Mouse (Mus musculus): ENCODE data around the gene Gm44596. TPM values are rescaled to one million over a fixed set of nuclear protein-coding genes. Genes with fewer than 3 reads are reported as not detected.
"Not testable (repeated sequence)": the region's sequence is repeated elsewhere in the genome, so short reads cannot be mapped to it uniquely, and the experiment has no call there.

Gene Gm44596
- total RNA-seq, 2 experiments from 2014 or later, result 1.0 TPM; not detected in 1

DNA sequence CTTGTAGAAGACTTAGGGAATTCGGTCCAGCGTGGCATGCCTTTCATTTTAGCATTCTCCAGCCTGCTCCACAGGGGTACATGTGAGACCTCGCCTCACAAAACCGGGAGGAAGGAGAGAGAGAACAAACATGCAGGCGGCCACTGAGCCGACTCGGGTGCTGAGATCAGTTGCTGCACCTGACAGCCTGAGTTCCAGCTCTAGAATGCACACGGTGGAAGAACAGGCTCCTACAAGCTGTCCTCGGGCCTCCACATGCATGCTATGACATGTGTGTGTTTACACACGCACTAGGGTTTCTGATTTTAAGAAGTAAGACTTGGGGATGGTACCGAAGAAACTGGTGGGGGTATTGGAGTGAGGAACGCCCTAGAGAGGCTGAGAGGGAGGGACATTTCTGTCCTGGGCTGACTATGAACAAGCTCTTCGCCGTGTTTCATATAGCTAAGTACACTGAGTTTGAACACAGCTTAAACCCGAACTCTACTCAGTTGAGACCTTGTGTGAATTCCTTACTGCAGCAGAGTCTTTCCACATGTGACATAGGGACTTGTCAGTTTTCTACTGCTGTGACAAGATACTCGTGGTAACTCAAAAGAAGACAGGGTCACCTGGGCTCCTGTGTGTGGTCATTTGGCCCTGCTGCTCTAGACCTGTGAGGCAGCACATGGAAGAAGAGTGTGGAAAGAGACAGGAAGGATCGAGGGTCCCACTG lies 1.2 kb downstream of the Gm44596 start:
- intact Hi-C loops (cut with DNase I), result no loop called here

DNA sequence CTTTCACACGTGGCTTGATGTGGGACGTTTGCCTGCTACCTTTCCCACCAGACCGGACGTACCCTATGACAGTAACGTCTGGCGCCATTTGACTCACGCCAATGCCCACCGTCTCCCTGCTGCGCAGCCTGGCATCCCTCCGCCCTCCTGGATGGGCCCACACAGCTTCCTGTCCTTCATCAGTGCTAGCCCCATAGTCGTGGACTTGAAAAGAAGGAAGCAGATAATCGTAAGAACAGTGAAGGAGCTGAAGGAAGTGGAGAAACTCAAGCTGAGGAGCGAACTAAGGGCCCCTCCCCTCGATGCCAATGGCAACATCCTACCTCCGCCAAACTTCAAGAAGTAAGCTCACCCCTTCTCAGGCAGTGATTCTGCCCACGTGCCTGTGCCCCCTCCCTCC lies 4.3 kb downstream of the Gm44596 start:
- intact Hi-C loops (cut with DNase I), result no loop called here
- no peak for DNase-seq (ENCODE audit: low spot score in 2 of 2)

More for the DNA sequence above, 1.2 kb downstream of the Gm44596 start:
- no peak for DNase-seq (ENCODE audit: low spot score in 2 of 2)

DNA sequence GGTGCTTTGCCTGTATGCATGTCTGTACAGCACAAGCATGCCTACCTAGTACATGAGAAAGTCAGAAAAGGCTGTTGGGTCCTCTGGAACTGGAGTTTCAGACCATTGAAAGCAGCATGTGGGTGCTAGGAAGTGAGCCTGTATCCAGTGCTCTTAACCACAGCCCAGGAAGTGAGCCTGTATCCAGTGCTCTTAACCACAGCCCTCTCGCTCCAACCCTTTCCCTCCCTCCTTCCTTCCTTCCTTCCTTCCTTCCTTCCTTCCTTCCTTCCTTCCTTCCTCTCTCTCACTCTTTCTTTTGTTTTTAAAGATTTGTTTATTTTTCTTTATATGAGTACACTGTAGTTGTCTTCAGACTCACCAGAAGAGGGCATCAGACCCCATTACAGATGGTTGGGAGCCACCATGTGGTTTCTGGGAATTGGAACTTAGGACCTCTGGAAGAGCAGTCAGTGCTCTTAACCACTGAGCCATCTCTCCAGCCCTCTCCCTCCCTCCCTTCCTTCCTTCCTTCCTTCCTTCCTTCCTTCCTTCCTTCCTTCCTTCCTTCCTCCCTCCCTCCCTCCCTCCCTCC lies 5.4 kb downstream of the Gm44596 start:
- intact Hi-C loops (cut with DNase I); DNase-seq (ENCODE audit: low spot score in 2 of 2): not testable (repeated sequence)

DNA sequence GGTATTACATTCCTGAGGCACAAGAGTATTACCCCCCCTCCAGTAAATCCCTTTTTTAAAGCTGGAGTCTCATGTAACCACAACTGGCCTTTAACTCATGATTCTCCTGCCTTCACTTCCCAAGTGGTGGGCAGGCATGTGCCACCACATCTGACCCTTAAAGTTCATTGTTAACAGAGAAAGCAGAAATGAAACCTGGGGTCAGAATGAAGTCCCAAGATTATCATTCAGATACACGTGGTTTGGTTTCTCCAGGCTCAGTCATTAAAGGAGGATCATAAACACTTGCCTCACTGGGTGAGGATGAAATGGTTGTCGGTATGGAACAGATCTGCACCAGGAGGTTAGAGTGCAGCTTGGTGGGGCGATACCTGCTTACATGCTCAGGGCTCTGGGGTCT lies 6.0 kb downstream of the Gm44596 start:
- DNase-seq (ENCODE audit: low spot score in 2 of 2), result no peak
- intact Hi-C loops (cut with DNase I), result no loop called here

DNA sequence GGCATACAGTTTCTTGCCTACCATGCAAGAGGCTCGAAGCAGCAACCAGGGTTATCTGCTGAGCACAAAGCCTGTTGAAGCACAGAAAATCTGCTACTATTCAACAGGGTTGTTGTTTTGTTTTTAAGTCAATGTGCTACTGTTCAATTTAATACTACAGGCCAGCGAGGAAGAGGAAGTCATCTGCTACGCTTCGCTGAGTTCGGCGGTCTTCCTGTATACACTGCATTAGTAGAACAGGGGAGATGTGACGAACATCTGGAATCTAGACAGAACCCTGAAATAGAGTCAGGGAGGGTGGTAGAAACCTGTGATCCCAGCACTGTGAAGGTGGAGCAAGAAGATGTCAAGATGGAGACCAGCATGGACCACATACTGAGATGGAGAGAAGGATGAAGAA lies 8.4 kb downstream of the Gm44596 start:
- no peak for DNase-seq (ENCODE audit: low spot score in 2 of 2)
- intact Hi-C loops (cut with DNase I), result no loop called here

DNA sequence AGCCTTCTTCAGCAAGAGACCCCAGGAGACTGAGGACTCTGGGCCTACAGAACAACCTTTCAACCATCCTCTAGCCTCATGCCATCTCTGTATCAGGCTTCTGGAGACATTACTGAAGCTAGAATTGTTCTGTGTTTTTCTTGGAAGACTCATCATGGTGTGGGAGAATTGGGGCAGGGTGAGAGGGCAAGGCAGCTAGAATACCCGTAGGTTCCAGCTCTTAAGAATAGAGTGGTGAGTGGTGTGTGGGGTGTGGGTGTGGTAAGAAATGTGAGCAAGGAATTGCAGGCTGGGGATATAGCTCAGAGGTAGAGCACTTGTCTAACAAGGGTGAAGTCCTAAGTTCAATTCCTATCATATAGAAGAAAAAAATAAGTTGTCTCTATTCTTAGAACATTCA lies 9.7 kb downstream of the Gm44596 start:
- DNase-seq (ENCODE audit: low spot score in 2 of 2), result no peak
- intact Hi-C loops (cut with DNase I), result no loop called here

DNA sequence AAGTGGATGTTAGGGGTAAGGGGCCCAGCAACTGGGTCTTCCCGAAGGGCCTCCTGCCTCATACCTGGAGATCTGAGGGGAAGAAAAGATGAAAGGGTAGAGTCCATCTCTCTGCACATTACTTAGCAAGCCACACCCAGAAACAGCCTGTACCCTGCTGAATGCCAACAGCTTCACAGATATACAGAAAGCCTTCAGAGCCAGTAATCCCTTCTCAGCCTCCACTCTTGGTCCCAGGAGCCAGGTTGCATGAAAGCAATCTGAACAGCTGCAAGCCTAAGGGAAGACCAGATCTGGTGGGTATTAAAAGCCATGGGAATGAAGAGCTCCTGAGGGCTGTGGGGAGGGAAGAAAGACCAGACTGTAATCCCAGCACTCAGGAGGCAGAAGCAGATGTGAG lies 13.9 kb downstream of the Gm44596 start:
- intact Hi-C loops (cut with DNase I), result no loop called here
- no peak for DNase-seq (ENCODE audit: low spot score in 2 of 2)

DNA sequence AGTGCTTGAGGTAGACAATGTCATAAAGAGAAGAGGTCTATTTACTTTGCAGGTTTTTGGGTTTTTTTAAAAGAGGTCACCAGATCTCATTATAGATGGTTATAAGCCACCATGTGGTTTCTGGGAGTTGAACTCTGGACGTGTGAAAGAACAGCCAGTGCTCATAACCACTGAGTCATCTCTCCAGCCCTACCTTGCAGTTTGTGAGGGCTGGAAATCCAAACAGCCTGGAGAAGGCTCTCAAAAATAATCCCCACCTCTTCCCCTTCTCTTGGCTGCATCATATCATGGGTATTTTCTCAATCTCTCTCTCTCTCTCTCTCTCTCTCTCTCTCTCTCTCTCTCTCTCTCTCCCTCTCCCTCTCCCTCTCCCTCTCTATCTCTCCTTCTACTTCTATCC lies 15.4 kb downstream of the Gm44596 start:
- no peak for DNase-seq (ENCODE audit: low spot score in 2 of 2)
- intact Hi-C loops (cut with DNase I), result no loop called here

DNA sequence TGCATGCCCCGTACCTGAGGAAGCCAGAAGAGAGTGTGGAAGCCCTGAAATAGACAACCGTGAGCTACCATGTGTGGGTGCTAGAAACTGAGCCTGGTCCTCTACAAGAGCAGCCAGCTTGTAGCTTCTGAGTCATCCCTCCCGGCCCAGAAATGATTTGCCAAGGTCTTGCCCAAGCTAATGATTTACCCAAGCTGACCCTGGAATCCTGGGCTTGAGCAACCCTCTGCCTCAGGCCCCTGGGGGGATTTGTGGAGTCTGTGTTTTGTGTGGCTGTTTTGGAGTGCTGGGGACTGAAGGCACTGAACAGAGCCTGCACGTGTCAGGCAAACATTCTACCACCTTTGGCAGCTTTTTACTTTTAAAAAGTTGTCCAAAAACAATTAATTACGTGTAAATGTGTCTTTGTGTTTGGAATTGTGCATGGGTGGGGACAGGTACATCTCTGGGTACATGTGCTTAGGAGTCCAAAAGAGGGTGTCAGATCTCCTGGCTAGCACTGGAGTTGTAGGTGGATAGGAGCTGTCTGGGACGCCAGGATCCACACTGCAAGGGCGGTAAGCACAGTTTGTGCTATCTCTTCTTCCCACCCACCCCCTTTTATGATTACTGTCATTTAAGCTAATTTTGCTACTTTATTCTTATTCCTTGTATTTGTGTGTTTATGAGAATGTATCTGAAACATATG lies 22.4 kb downstream of the Gm44596 start:
- DNase-seq (ENCODE audit: low spot score in 2 of 2), result no peak
- intact Hi-C loops (cut with DNase I), result no loop called here

DNA sequence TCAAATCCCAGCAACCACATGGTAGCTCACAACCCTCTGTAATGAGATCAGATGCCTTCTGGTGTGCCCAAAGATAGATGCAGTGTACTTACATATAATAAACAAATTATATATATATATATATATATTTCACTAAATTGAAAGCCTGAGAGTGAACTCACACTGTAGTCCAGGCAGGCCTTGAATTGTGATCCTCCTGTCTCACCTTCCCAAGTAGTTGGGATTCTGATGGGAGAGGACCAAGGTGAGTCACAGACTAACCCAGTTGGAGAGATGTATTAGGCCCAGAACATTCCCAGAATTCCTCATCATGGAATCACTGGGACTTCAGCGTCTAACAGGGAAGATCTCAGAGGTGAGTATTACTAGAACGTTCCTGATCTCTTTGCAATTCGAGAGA lies 23.7 kb downstream of the Gm44596 start, which contains the start of gene Nrip2:
Gene Nrip2 (plus strand): TSS at position 301 of the 400 bp plus-strand sequence.
- no peak for DNase-seq (ENCODE audit: low spot score in 2 of 2)

DNA sequence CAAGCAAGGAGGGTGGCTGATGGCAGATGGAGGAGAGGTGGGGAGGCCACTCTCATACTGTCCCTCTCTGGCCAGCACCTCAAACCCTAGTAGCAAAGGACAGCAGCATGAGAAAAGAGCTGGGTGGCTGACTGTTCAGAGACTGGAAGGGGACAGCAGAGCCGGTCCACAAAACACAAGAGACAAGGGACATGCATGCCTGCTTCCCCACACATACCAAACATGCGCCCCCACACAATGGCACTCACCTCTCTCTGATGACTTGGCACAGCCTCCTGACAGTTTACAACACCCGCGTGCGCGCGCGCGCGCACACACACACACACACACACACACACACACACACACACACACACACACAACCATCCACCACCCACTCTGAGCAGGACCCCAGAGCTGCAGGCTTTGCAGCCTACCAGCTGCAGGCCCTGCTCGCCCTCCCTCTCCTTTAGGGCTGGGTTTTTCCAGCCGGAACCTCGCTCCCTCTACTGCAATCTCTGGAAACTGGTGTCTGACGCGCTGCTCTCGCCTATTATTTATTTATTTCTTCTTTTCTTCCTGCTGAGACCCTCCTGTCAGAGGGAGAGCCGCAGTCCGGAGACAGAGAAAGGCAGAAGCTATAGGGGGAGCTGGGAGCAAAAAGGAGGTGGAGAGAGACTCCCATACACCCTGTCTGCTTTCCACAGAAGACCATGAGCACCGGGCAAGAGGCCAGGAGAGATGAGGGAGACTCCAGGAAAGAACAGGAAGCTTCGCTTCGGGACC lies 24.3 kb downstream of the Gm44596 start:
- DNase-seq (ENCODE audit: low spot score in 2 of 2), result peak in 1 of 2 experiments; percentile 48
- intact Hi-C loops (cut with DNase I), result no loop called here

More for the DNA sequence above, 23.7 kb downstream of the Gm44596 start, which contains the start of gene Nrip2:
- intact Hi-C loops (cut with DNase I), result no loop called here

DNA sequence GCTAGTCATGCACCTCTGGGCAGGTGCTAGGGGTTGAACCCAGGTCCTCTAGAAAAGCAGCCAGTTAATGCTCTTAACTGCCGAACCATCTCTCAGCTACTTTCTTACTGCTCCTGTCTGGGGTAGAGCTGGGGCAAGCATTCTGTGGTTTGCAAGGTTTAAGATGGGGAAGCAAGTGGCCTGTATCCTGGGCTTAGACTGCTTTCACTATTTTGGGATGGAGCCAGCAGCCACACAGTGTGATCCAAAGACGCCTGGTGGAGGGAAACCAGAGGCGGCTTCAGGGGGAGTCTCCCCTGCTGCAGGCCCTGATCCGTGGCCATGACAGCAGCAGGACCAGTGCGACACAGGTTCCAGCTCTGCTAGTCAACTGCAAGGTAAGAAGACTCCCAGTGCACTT lies 29.4 kb downstream of the Gm44596 start:
- DNase-seq (ENCODE audit: low spot score in 2 of 2), result no peak
- intact Hi-C loops (cut with DNase I), result no loop called here

DNA sequence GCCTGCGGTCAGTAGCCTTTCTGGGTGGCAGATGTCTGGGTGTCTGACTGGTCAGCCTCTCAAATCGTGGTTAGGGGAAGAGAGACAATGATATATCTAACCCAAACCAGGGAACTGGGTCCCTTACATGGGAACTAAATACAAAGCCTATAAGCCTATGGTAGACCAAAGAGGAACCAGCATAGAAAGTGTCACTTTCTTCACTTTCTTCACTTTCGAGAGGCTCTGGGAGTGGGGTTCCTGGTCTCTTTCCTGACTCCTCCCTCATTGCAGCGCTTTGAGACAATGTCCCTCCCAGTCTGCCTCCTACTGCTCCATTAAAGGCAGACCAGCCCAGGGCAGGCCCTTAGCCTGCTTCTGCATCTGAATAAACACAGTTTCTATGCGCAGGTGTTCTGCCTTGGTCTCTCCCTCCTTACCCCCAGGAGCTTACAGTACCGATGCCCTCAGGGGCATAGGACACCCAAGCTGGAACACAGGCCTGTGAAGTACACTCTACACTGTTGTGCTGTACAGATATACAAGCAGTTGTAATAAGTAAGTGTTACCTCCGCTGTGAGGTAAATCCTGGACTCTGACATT lies 33.3 kb downstream of the Gm44596 start:
- intact Hi-C loops (cut with DNase I), result no loop called here
- DNase-seq (ENCODE audit: low spot score in 2 of 2), result no peak

DNA sequence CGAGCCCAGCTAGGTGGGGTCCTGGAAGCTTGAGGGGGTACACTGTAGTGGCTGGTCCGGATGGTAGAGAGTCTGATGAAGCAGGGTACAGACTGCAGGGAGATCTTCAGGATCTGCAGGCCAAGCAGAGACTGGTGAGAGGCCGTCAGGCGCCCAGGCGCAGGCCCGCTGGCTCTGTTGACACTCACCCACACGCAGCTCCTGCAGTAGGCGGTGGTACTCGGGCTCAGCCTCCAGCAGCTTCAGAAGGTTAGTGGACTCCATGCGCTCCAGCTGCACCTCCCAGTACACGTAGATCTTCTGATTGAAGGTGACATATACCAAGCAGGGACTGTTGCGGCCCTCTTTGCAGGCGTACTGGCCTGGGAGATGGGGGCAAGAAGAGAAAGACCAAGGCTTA lies 35.0 kb downstream of the Gm44596 start:
- intact Hi-C loops (cut with DNase I), result loop anchor here (5.0 kb wide), 1 partner anchor 93 kb away; no protein-coding TSS in a partner anchor
- no peak for DNase-seq (ENCODE audit: low spot score in 2 of 2)

DNA sequence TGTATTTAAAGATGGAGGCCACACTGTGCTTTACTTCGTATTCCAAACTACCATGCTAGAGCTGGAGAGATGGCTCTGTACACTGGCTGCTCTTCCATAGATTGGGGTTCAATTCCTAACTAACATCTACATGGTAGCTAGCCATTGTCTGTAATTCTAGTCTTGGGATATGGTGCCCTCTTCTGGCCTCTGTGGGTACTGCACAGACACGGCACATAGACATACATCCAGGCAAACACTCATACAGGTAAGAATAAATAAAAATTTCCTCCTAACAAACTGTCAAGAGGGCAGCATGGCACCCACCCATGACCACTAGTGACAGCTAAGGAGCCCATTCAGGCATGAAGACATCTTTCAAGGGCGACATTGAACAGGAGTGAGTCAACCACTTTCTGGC lies 35.8 kb downstream of the Gm44596 start:
- peak; percentile 78 to 79 for DNase-seq (ENCODE audit: low spot score in 2 of 2)
- intact Hi-C loops (cut with DNase I), result loop anchor here (5.0 kb wide), 1 partner anchor 94 kb away; no protein-coding TSS in a partner anchor

DNA sequence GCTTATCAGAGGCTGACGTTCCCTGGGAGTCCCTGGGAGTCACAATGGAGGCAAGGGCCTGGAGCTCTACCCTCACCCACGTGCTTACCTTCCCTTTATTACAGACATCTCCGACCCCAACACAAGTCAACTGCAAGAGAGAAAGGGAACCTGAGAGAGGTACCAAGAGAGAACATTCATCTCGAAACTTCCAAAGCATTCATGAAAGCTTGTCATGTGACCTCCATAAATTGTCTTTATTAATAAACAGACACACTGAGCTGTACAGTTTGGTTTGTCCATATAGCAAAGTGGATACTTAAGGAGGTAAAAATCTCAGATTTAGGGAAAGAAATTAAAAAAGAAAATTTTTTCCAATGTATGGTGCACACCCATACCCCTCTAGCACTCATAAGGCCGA lies 40.9 kb downstream of the Gm44596 start:
- DNase-seq (ENCODE audit: low spot score in 2 of 2), result no peak
- intact Hi-C loops (cut with DNase I), result no loop called here

DNA sequence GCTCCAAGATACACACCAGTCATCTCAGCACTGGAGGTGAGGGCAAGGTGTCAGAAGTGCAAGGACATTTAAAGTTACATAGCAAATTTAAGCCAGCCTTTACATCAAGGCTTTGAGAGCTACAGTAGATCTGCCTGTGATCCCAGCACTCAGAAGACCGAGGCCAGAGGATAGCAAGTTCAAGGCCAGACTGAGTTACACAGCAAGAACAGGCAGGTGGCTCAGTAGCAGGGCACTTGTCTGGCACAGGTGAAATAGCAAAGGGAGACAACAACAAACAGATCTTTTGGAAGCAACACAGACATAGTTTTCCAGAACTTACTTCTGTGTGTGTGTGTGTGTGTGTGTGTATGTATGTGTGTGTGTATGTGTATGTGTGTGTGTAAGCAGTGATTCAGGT lies 42.8 kb downstream of the Gm44596 start:
- DNase-seq (ENCODE audit: low spot score in 2 of 2), result no peak
- intact Hi-C loops (cut with DNase I), result no loop called here

DNA sequence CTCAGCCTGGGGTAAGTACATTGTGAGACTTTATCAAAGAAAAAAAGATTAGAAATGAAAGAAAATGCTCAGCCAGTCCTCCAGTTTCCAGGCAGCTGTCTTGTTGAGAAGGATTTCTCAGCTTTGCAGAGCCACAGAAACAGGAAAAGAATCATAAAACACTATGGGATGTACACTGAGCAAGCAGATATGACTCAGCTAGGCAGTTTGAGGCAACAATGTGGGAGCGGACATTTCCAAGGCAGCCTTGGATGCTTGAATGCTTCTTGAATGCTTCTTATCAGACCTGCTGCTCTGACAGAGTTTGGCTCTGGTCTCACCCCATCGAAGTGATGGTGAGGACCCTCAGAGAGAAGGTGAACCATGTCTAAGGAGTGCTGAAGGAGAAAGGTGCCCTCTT lies 45.7 kb downstream of the Gm44596 start:
- DNase-seq (ENCODE audit: low spot score in 2 of 2), result no peak
- intact Hi-C loops (cut with DNase I), result no loop called here

DNA sequence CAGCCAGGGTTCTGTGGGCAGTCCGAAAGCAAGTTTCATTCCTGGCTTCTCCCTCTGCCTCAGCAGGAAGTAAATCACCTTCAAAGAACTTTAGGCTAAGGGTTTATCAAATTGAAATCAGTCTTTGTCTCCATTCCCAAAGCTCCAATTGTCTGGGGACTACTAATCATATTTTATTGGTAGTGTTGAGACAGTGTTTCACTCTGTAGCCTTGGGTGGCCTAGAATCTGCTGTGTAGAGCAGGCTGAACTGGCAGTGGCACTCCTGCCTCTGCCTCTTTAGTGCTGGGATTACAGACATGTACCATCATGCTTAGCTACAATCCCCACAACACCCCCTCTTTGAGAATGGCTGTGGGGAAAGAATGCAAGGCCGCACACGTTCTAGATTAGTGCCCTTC lies 46.2 kb downstream of the Gm44596 start:
- no peak for DNase-seq (ENCODE audit: low spot score in 2 of 2)
- intact Hi-C loops (cut with DNase I), result no loop called here
